Mouse (Mus musculus) myocyte (in vitro differentiated cells): Measurements from ENCODE around the gene Adgrv1. TPM values are rescaled to one million over a fixed set of nuclear protein-coding genes. Genes with fewer than 3 reads are reported as not detected.

ENCODE experiments used
- H3K27me3 ChIP-seq: one replicate; pipeline ENCODE4 v1.6.1; 2011; ENCODE audit not compliant: control insufficient read depth, insufficient read depth, insufficient read length
- H3K36me3 ChIP-seq: one replicate; pipeline ENCODE4 v1.6.1; 2011; ENCODE audit not compliant: control insufficient read depth, insufficient read depth
- H3K4me2 ChIP-seq: one replicate; pipeline ENCODE4 v1.6.1; 2011; ENCODE audit warnings: low read depth, control low read depth
- H3K4me3 ChIP-seq: one replicate; pipeline ENCODE4 v1.5.1; 2011; ENCODE audit warnings: mild to moderate bottlenecking, control low read depth, moderate library complexity
- H3K79me2 ChIP-seq: one replicate; pipeline ENCODE4 v1.6.1; 2011; ENCODE audit not compliant: control insufficient read depth, insufficient read depth
- H3ac ChIP-seq: one replicate; pipeline ENCODE4 v1.6.1; 2011; ENCODE audit not compliant: control insufficient read depth, insufficient read length
- CEBPB ChIP-seq: IDR thresholded peaks from 2 replicates; pipeline ENCODE4 v1.6.1; 2011; ENCODE audit warnings: mild to moderate bottlenecking, moderate library complexity; ENCODE audit not compliant: poor library complexity, insufficient read depth, severe bottlenecking
- E2F4 ChIP-seq: IDR thresholded peaks from one replicate; pipeline ENCODE4 v1.6.1; 2011; ENCODE audit warnings: mild to moderate bottlenecking, control low read depth, moderate library complexity; ENCODE audit not compliant: insufficient read depth
- MAX ChIP-seq: IDR thresholded peaks from one replicate; pipeline ENCODE4 v1.6.1; 2011; ENCODE audit warnings: low read depth, mild to moderate bottlenecking, control low read depth
- MYOD1 ChIP-seq, 3 experiments: IDR thresholded peaks; one replicate each; pipeline ENCODE4 v1.6.1; 2011; ENCODE audit warnings: control low read depth in 2 of 3, low read depth in 2 of 3, mild to moderate bottlenecking in 2 of 3, moderate library complexity in 1 of 3; ENCODE audit not compliant: insufficient read length in 2 of 3, control insufficient read depth in 1 of 3
- MYOG ChIP-seq, 3 experiments: IDR thresholded peaks; one replicate each; pipeline ENCODE4 v1.6.1; 2011; ENCODE audit warnings: control low read depth in 2 of 3, low read depth in 2 of 3, mild to moderate bottlenecking in 2 of 3; ENCODE audit not compliant: insufficient read length in 2 of 3, control insufficient read depth in 1 of 3, insufficient read depth in 1 of 3
- POLR2A ChIP-seq: IDR thresholded peaks from one replicate; pipeline ENCODE4 v1.6.1; 2011; ENCODE audit warnings: low read depth, mild to moderate bottlenecking, control low read depth, moderate library complexity; ENCODE audit not compliant: insufficient read length
- POLR2AphosphoS2 ChIP-seq: IDR thresholded peaks from one replicate; pipeline ENCODE4 v1.6.1; 2011; ENCODE audit warnings: low read depth, control low read depth; ENCODE audit not compliant: insufficient read length
- REST ChIP-seq: IDR thresholded peaks from one replicate; pipeline ENCODE4 v1.6.1; 2011; ENCODE audit warnings: mild to moderate bottlenecking, control low read depth, moderate library complexity; ENCODE audit not compliant: insufficient read depth, insufficient read length
- SRF ChIP-seq: IDR thresholded peaks from one replicate; pipeline ENCODE4 v1.6.1; 2011; ENCODE audit warnings: low read depth; ENCODE audit not compliant: control insufficient read depth, insufficient read length
- TCF12 ChIP-seq: IDR thresholded peaks from one replicate; pipeline ENCODE4 v1.6.1; 2011; ENCODE audit warnings: mild to moderate bottlenecking, control low read depth; ENCODE audit not compliant: poor library complexity, insufficient read depth, severe bottlenecking
- TCF3 ChIP-seq: IDR thresholded peaks from one replicate; pipeline ENCODE4 v1.6.1; 2011; ENCODE audit warnings: low read depth, control low read depth; ENCODE audit not compliant: insufficient read length
- USF1 ChIP-seq: IDR thresholded peaks from one replicate; pipeline ENCODE4 v1.6.1; 2011; ENCODE audit warnings: low read depth, mild to moderate bottlenecking, control low read depth, moderate library complexity
- polyA plus RNA-seq: library from polyadenylated mRNA; unstranded; fragments of >200 nt; fragmentation: generic; extraction: Trizol; gene quantifications from one replicate; pipeline ENCODE4 v1.2.1, GENCODE M21; 2012; ENCODE audit warnings: missing spikeins

Gene Adgrv1
- polyA plus RNA-seq, 1 experiment = 0.04 TPM

- no peaks in the 10 kb centered on the region for H3K27me3 ChIP-seq
- no peak overlapping the region for H3K4me2 ChIP-seq
- H3ac ChIP-seq = no peak overlapping the region
- no peak overlapping the region for H3K4me3 ChIP-seq
- no peaks in the 10 kb centered on the region for H3K79me2 ChIP-seq
- H3K36me3 ChIP-seq = no peaks in the 10 kb centered on the region
- TF ChIP-seq MYOD1 (IDR thresholded peaks at IDR 0.05; ENCODE audit: control insufficient read depth in 1 of 3, insufficient read length in 2 of 3, low read depth in 2 of 3) (no peak), USF1 (no peak), MYOG (IDR thresholded peaks at IDR 0.05; ENCODE audit: control insufficient read depth in 1 of 3, insufficient read depth in 1 of 3, insufficient read length in 2 of 3, low read depth in 2 of 3) (no peak), TCF12 (no peak), CEBPB (no peak), POLR2AphosphoS2 (no peak)
Observed at GRCm38 (mm10) chr13:81550024-81550423, 82.9 kb downstream of the Adgrv1 start.

- Histone ChIP-seq H3ac (no peak overlapping the region), H3K4me2 (no peak overlapping the region), H3K4me3 (no peak overlapping the region), H3K36me3 (no peaks in the 10 kb centered on the region), H3K27me3 (no peaks in the 10 kb centered on the region), H3K79me2 (no peaks in the 10 kb centered on the region)
- TF ChIP-seq POLR2A = no peak
- no peak for TF ChIP-seq E2F4
- no peak for TF ChIP-seq TCF3
- TF ChIP-seq POLR2AphosphoS2 = no peak
- TF ChIP-seq CEBPB = no peak
- no peak for TF ChIP-seq SRF
- TF ChIP-seq TCF12 = no peak
- no peak for TF ChIP-seq REST
Observed at GRCm38 (mm10) chr13:81534916-81535315, 98.0 kb downstream of the Adgrv1 start.

GRCm38 (mm10) chr13:81526687-81527086 is 106.3 kb downstream of the Adgrv1 start:
- Histone ChIP-seq H3ac (no peak overlapping the region), H3K27me3 (no peaks in the 10 kb centered on the region), H3K36me3 (no peaks in the 10 kb centered on the region), H3K4me3 (no peak overlapping the region), H3K4me2 (no peak overlapping the region), H3K79me2 (no peaks in the 10 kb centered on the region)
- no peak for TF ChIP-seq POLR2A
- TF ChIP-seq USF1 = no peak
- TF ChIP-seq SRF = no peak
- TF ChIP-seq TCF12 = no peak
- no peak for TF ChIP-seq MYOD1 (IDR thresholded peaks at IDR 0.05; ENCODE audit: control insufficient read depth in 1 of 3, insufficient read length in 2 of 3, low read depth in 2 of 3)
- no peak for TF ChIP-seq CEBPB
- TF ChIP-seq REST = no peak
- TF ChIP-seq TCF3 = no peak
- TF ChIP-seq MAX = no peak
- no peak for TF ChIP-seq MYOG (IDR thresholded peaks at IDR 0.05; ENCODE audit: control insufficient read depth in 1 of 3, insufficient read depth in 1 of 3, insufficient read length in 2 of 3, low read depth in 2 of 3)
- no peak for TF ChIP-seq POLR2AphosphoS2
- TF ChIP-seq E2F4 = no peak

GRCm38 (mm10) chr13:81510142-81510541 is 122.8 kb downstream of the Adgrv1 start:
- no peaks in the 10 kb centered on the region for H3K36me3 ChIP-seq
- no peaks in the 10 kb centered on the region for H3K79me2 ChIP-seq
- H3ac ChIP-seq = no peak overlapping the region
- H3K4me3 ChIP-seq = no peak overlapping the region
- no peak overlapping the region for H3K4me2 ChIP-seq
- no peaks in the 10 kb centered on the region for H3K27me3 ChIP-seq
- no peak for TF ChIP-seq E2F4
- TF ChIP-seq REST = no peak
- TF ChIP-seq USF1 = no peak
- no peak for TF ChIP-seq CEBPB
- no peak for TF ChIP-seq TCF12
- TF ChIP-seq MAX = no peak
- TF ChIP-seq TCF3 = no peak
- TF ChIP-seq SRF = no peak
- no peak for TF ChIP-seq POLR2A

GRCm38 (mm10) chr13:81497035-81497434 is 135.9 kb downstream of the Adgrv1 start:
- Histone ChIP-seq H3K36me3 (no peaks in the 10 kb centered on the region), H3K4me2 (no peak overlapping the region), H3K27me3 (no peaks in the 10 kb centered on the region), H3K4me3 (no peak overlapping the region), H3ac (no peak overlapping the region), H3K79me2 (no peaks in the 10 kb centered on the region)
- TF ChIP-seq MYOD1 (IDR thresholded peaks at IDR 0.05; ENCODE audit: control insufficient read depth in 1 of 3, insufficient read length in 2 of 3, low read depth in 2 of 3) (no peak), MYOG (IDR thresholded peaks at IDR 0.05; ENCODE audit: control insufficient read depth in 1 of 3, insufficient read depth in 1 of 3, insufficient read length in 2 of 3, low read depth in 2 of 3) (no peak), USF1 (no peak)
